Comparison of ENCODE assay signal across 8 mouse cellular contexts in genomic region chr4:135267521-135267920, GRCm38 (mm10). TPM values are rescaled to one million over a fixed set of nuclear protein-coding genes. Genes with fewer than 3 reads are reported as not detected.
DNase-seq lines count a peak whose midpoint lies in the region; ATAC-seq and TF ChIP-seq lines count a peak whose summit lies in the region.

No protein-coding gene starts in this region.

- WGBS in heart, embryonic 10.5 days, result 49% methylated on average over 8 of the region's 8 CpGs
- WGBS in neural tube, embryonic 11.5 days, result 59% methylated on average over 8 of the region's 8 CpGs
- 75% methylated on average over 8 of the region's 8 CpGs for WGBS in liver, embryonic 15.5 days (ENCODE audit: insufficient replicate concordance)
- 49% methylated on average over 8 of the region's 8 CpGs for WGBS in stomach, postnatal 0 days

- DNase-seq in heart, embryonic 10.5 days (ENCODE audit: low spot score), result no peak
- DNase-seq in heart, postnatal 10 days, result no peak
- no peak for DNase-seq in neural tube, embryonic 11.5 days (ENCODE audit: low spot score)
- no peak for DNase-seq in neural tube, embryonic 10.5 days (ENCODE audit: extremely low spot score, low spot score)
- no peak for DNase-seq in stomach, postnatal 0 days (ENCODE audit: low spot score)
- DNase-seq in spleen, postnatal 10 days (ENCODE audit: low spot score in 2 of 2), result no peak

- H3K4me1 ChIP-seq in heart, embryonic 10.5 days, result peaks cover 73% of the 10 kb centered on the region
- H3K4me1 ChIP-seq in neural tube, embryonic 11.5 days (ENCODE audit: control insufficient read depth, insufficient read depth, low read length), result peaks cover 35% of the 10 kb centered on the region
- peaks cover 77% of the 10 kb centered on the region for H3K4me1 ChIP-seq in liver, embryonic 15.5 days (replicated peaks)
- H3K4me1 ChIP-seq in stomach, postnatal 0 days (replicated peaks; ENCODE audit: control insufficient read depth, insufficient read depth), result 0 out of 2 replicates have a peak, but pooled peaks cover 2% of the 10 kb centered on the region

- no peak for TF ChIP-seq EP300 in stomach, postnatal 0 days (optimal IDR thresholded peaks at IDR 0.05)

- H3K27me3 ChIP-seq in heart, embryonic 10.5 days (ENCODE audit: insufficient read depth, poor library complexity, severe bottlenecking), result no peaks in the 10 kb centered on the region
- no peaks in the 10 kb centered on the region for H3K27me3 ChIP-seq in neural tube, embryonic 11.5 days (ENCODE audit: control insufficient read depth, insufficient read depth, low read length)
- no peaks in the 10 kb centered on the region for H3K27me3 ChIP-seq in liver, embryonic 15.5 days
- H3K27me3 ChIP-seq in stomach, postnatal 0 days (ENCODE audit: control insufficient read depth, insufficient read depth, low read length), result no peaks in the 10 kb centered on the region

- H3K27ac ChIP-seq in heart, embryonic 10.5 days, result peak overlapping the region; percentile 56
- H3K27ac ChIP-seq in neural tube, embryonic 11.5 days (ENCODE audit: low read depth, low read length), result peak overlapping the region; percentile 29; the same call in 1 of the 2 replicates
- peak overlapping the region; percentile 31; the same call in 1 of the 2 replicates for H3K27ac ChIP-seq in liver, embryonic 15.5 days (replicated peaks)
- peak overlapping the region; percentile 41 for H3K27ac ChIP-seq in stomach, postnatal 0 days (replicated peaks)

- no peak overlapping the region for H3K9ac ChIP-seq in neural tube, embryonic 11.5 days (ENCODE audit: low read length)
- H3K9ac ChIP-seq in liver, embryonic 15.5 days, result no peak overlapping the region
- H3K9ac ChIP-seq in stomach, postnatal 0 days (ENCODE audit: low read length), result no peak overlapping the region

- intact Hi-C loops in heart, postnatal 10 days (cut with DNase I), result no loop called here

- peaks cover 40% of the 10 kb centered on the region for H3K36me3 ChIP-seq in heart, embryonic 10.5 days
- H3K36me3 ChIP-seq in neural tube, embryonic 11.5 days (ENCODE audit: control insufficient read depth, insufficient read depth, low read length), result no peaks in the 10 kb centered on the region
- peaks cover 50% of the 10 kb centered on the region for H3K36me3 ChIP-seq in liver, embryonic 15.5 days (replicated peaks)
- H3K36me3 ChIP-seq in stomach, postnatal 0 days (ENCODE audit: control insufficient read depth, insufficient read depth, low read length), result no peaks in the 10 kb centered on the region

- H3K4me3 ChIP-seq in heart, embryonic 10.5 days, result peak overlapping the region; percentile 39
- H3K4me3 ChIP-seq in neural tube, embryonic 11.5 days (ENCODE audit: low read depth, low read length), result no peak overlapping the region
- H3K4me3 ChIP-seq in liver, embryonic 15.5 days (replicated peaks), result no peak overlapping the region
- H3K4me3 ChIP-seq in stomach, postnatal 0 days (ENCODE audit: low read depth, low read length), result 0 out of 2 replicates have a peak overlapping the region, but pooled peaks have one; percentile 10

- no peak for TF ChIP-seq CTCF in stomach, postnatal 0 days (IDR thresholded peaks at IDR 0.05; ENCODE audit: low read depth)

- no peak overlapping the region for H3K4me2 ChIP-seq in neural tube, embryonic 11.5 days (ENCODE audit: low read depth)
- peak overlapping the region; percentile 88 for H3K4me2 ChIP-seq in liver, embryonic 15.5 days
- peak overlapping the region; percentile 45 for H3K4me2 ChIP-seq in stomach, postnatal 0 days (replicated peaks; ENCODE audit: low read depth)

- ATAC-seq in neural tube, embryonic 11.5 days (ENCODE audit: insufficient read depth, low FRiP score, low TSS enrichment), result no peak
- no peak for ATAC-seq in liver, embryonic 15.5 days (ENCODE audit: insufficient read depth)
- ATAC-seq in stomach, postnatal 0 days (ENCODE audit: low FRiP score, low TSS enrichment), result no peak
- no peak for ATAC-seq in erythroid progenitor cell, adult 5-6 weeks (replicated peaks; ENCODE audit: low FRiP score, poor library complexity, severe bottlenecking)

- no peaks in the 10 kb centered on the region for H3K9me3 ChIP-seq in heart, embryonic 10.5 days
- no peaks in the 10 kb centered on the region for H3K9me3 ChIP-seq in neural tube, embryonic 11.5 days (ENCODE audit: control insufficient read depth, low read length)
- H3K9me3 ChIP-seq in liver, embryonic 15.5 days (replicated peaks), result no peaks in the 10 kb centered on the region
- H3K9me3 ChIP-seq in stomach, postnatal 0 days (ENCODE audit: control insufficient read depth, low read length), result no peaks in the 10 kb centered on the region

RNA-seq across cellular contexts. Expression of gene Clic4, which starts 5.1 kb away (rescaled TPM):
- 263 and 343 TPM in 2 replicates for polyA plus RNA-seq in heart, embryonic 10.5 days (2016; fragmentation: Nextera tagmentation; extraction: Ambion mirVana)
- total RNA-seq in heart, postnatal 10 days (2021), result 100 to 1,000 TPM; 309 to 310 TPM
- 148 and 157 TPM in 2 replicates for polyA plus RNA-seq in neural tube, embryonic 11.5 days (2014; fragmentation: Nextera tagmentation; extraction: Ambion mirVana)
- polyA plus RNA-seq in liver, embryonic 15.5 days (2015; fragmentation: Nextera tagmentation; extraction: Ambion mirVana), result 110 and 120 TPM in 2 replicates
- polyA plus RNA-seq in stomach, postnatal 0 days (2015; fragmentation: Nextera tagmentation; extraction: Ambion mirVana), result 69.2 and 73.6 TPM in 2 replicates
- 121 and 125 TPM in 2 replicates for total RNA-seq in erythroid progenitor cell, adult 5-6 weeks (2015; ENCODE audit: low replicate concordance)
- 139 and 144 TPM in 2 replicates for total RNA-seq in erythroid progenitor cell, adult 5-6 weeks (2017; ENCODE audit: low replicate concordance)

Comparison
In these comparisons a context has a peak if more than half of its experiments do, and no peak if none do; other contexts are left out.
1. H3K4me3 ChIP-seq: peak in heart, embryonic 10.5 days (single experiment) and stomach, postnatal 0 days (single experiment); none in neural tube, embryonic 11.5 days (single experiment) and liver, embryonic 15.5 days (single experiment).
2. Peak in every context shown above with its lines, with median percentiles within 50 percentile points of each other: H3K27ac ChIP-seq.